Mouse (Mus musculus): ENCODE results near the gene Rassf2. TPM values are rescaled to one million over a fixed set of nuclear protein-coding genes. Genes with fewer than 3 reads are reported as not detected.

Gene Rassf2
- polyA plus RNA-seq, 1 experiment = 9.1 TPM

GRCm38 (mm10) chr2:131954835-131955234 is 75.2 kb downstream of the Rassf2 start:
- Histone ChIP-seq H3K27ac (ENCODE audit: control insufficient read depth, insufficient read depth, low read depth, low read length) (peak overlapping the region; percentile 21), H3K36me3 (ENCODE audit: control insufficient read depth, insufficient read depth, low read length) (no peaks in the 10 kb centered on the region), H3K27me3 (ENCODE audit: control insufficient read depth, insufficient read depth, low read length) (no peaks in the 10 kb centered on the region), H3K4me3 (ENCODE audit: control insufficient read depth, low read depth, low read length) (no peak overlapping the region; the same call in 1 of the 2 replicates), H3K4me1 (ENCODE audit: control insufficient read depth, insufficient read depth, low read length) (peaks cover 15% of the 10 kb centered on the region)
- TF ChIP-seq POLR2A (IDR thresholded peaks at IDR 0.05; ENCODE audit: control insufficient read depth, low read depth, low read length) (no peak), CTCF (IDR thresholded peaks at IDR 0.05; ENCODE audit: control insufficient read depth, insufficient read depth, insufficient replicate concordance, low read depth, low read length) (no peak)

- no peak overlapping the region for H3K27ac ChIP-seq (ENCODE audit: control insufficient read depth, insufficient read depth, low read depth, low read length)
- TF ChIP-seq CTCF (IDR thresholded peaks at IDR 0.05; ENCODE audit: control insufficient read depth, insufficient read depth, insufficient replicate concordance, low read depth, low read length) = no peak
- TF ChIP-seq POLR2A (IDR thresholded peaks at IDR 0.05; ENCODE audit: control insufficient read depth, low read depth, low read length) = no peak
- H3K4me3 ChIP-seq (ENCODE audit: control insufficient read depth, low read depth, low read length) = no peak overlapping the region
- H3K27me3 ChIP-seq (ENCODE audit: control insufficient read depth, insufficient read depth, low read length) = no peaks in the 10 kb centered on the region
- peaks cover 15% of the 10 kb centered on the region for H3K4me1 ChIP-seq (ENCODE audit: control insufficient read depth, insufficient read depth, low read length)
- no peaks in the 10 kb centered on the region for H3K36me3 ChIP-seq (ENCODE audit: control insufficient read depth, insufficient read depth, low read length)
Measured at GRCm38 (mm10) chr2:131953711-131954110, 76.3 kb downstream of the Rassf2 start.

- H3K27me3 ChIP-seq (ENCODE audit: control insufficient read depth, insufficient read depth, low read length) = no peaks in the 10 kb centered on the region
- no peaks in the 10 kb centered on the region for H3K36me3 ChIP-seq (ENCODE audit: control insufficient read depth, insufficient read depth, low read length)
- no peak overlapping the region; the same call in none of the 2 replicates for H3K4me3 ChIP-seq (ENCODE audit: control insufficient read depth, low read depth, low read length)
- TF ChIP-seq POLR2A (IDR thresholded peaks at IDR 0.05; ENCODE audit: control insufficient read depth, low read depth, low read length) (no peak), CTCF (IDR thresholded peaks at IDR 0.05; ENCODE audit: control insufficient read depth, insufficient read depth, insufficient replicate concordance, low read depth, low read length) (no peak)
- peaks cover 15% of the 10 kb centered on the region for H3K4me1 ChIP-seq (ENCODE audit: control insufficient read depth, insufficient read depth, low read length)
- H3K27ac ChIP-seq (ENCODE audit: control insufficient read depth, insufficient read depth, low read depth, low read length) = peak overlapping the region; percentile 2; the same call in 1 of the 2 replicates
Measured at GRCm38 (mm10) chr2:131952961-131953538, 77.0 kb downstream of the Rassf2 start.

- no peak for TF ChIP-seq POLR2A (IDR thresholded peaks at IDR 0.05; ENCODE audit: control insufficient read depth, low read depth, low read length)
- TF ChIP-seq CTCF (IDR thresholded peaks at IDR 0.05; ENCODE audit: control insufficient read depth, insufficient read depth, insufficient replicate concordance, low read depth, low read length) = no peak
- Histone ChIP-seq H3K27ac (ENCODE audit: control insufficient read depth, insufficient read depth, low read depth, low read length) (no peak overlapping the region), H3K27me3 (ENCODE audit: control insufficient read depth, insufficient read depth, low read length) (no peaks in the 10 kb centered on the region), H3K36me3 (ENCODE audit: control insufficient read depth, insufficient read depth, low read length) (no peaks in the 10 kb centered on the region), H3K4me1 (ENCODE audit: control insufficient read depth, insufficient read depth, low read length) (peaks cover 15% of the 10 kb centered on the region), H3K4me3 (ENCODE audit: control insufficient read depth, low read depth, low read length) (no peak overlapping the region)
Measured at GRCm38 (mm10) chr2:131952456-131952855, 77.6 kb downstream of the Rassf2 start.

- Histone ChIP-seq H3K4me3 (ENCODE audit: control insufficient read depth, low read depth, low read length) (no peak within 1 kb of the TSS), H3K4me1 (ENCODE audit: control insufficient read depth, insufficient read depth, low read length) (peaks cover 15% of the 10 kb centered on the region), H3K36me3 (ENCODE audit: control insufficient read depth, insufficient read depth, low read length) (no peaks in the 10 kb centered on the region), H3K27me3 (ENCODE audit: control insufficient read depth, insufficient read depth, low read length) (no peaks in the 10 kb centered on the region), H3K27ac (ENCODE audit: control insufficient read depth, insufficient read depth, low read depth, low read length) (no peak within 1 kb of the TSS)
- TF ChIP-seq CTCF (IDR thresholded peaks at IDR 0.05; ENCODE audit: control insufficient read depth, insufficient read depth, insufficient replicate concordance, low read depth, low read length) = no peak
- no peak; the same call in 1 of the 2 replicates for TF ChIP-seq POLR2A (IDR thresholded peaks at IDR 0.05; ENCODE audit: control insufficient read depth, low read depth, low read length)
Measured at GRCm38 (mm10) chr2:131950598-131951095, 79.4 kb downstream of the Rassf2 start, which contains the start of gene Prnd. Gene Prnd, plus strand, starts transcription at chr2:131950861.

- Histone ChIP-seq H3K4me3 (ENCODE audit: control insufficient read depth, low read depth, low read length) (no peak overlapping the region), H3K4me1 (ENCODE audit: control insufficient read depth, insufficient read depth, low read length) (peaks cover 9% of the 10 kb centered on the region), H3K27me3 (ENCODE audit: control insufficient read depth, insufficient read depth, low read length) (no peaks in the 10 kb centered on the region), H3K36me3 (ENCODE audit: control insufficient read depth, insufficient read depth, low read length) (no peaks in the 10 kb centered on the region), H3K27ac (ENCODE audit: control insufficient read depth, insufficient read depth, low read depth, low read length) (no peak overlapping the region)
- TF ChIP-seq POLR2A (IDR thresholded peaks at IDR 0.05; ENCODE audit: control insufficient read depth, low read depth, low read length) (no peak), CTCF (IDR thresholded peaks at IDR 0.05; ENCODE audit: control insufficient read depth, insufficient read depth, insufficient replicate concordance, low read depth, low read length) (no peak)
Measured at GRCm38 (mm10) chr2:131949767-131950597, 80.1 kb downstream of the Rassf2 start.

Measured in testis, adult 2 months (tissue).